Mouse (Mus musculus) kidney, adult 2 months (tissue): ENCODE measurements at regions not wholly inside any gene's neighbourhood (a gene's known extent, or its start where the extent isn't known, plus 50 kb on each side); places are given as distances from the start of the nearest gene placed in this dataset.

ENCODE experiments used
- CTCF ChIP-seq: fragments of 200-500 bp; conservative IDR thresholded peaks from 2 replicates; pipeline ENCODE4 v1.5.1; 2011; ENCODE audit warnings: low read depth, mild to moderate bottlenecking, control low read depth, low read length, moderate library complexity, mixed read lengths; ENCODE audit not compliant: insufficient read depth, insufficient read length
- POLR2A ChIP-seq: fragments of 200-500 bp; IDR thresholded peaks from one replicate; pipeline ENCODE4 v1.6.1; 2011; ENCODE audit warnings: low read depth, low read length, control low read depth

- TF ChIP-seq CTCF: no peak
- TF ChIP-seq POLR2A: no peak
Observed at GRCm38 (mm10) chr16:63452301-63452700, 411.7 kb downstream of the Epha3 start.
